Mouse (Mus musculus) c-Kit-positive CD71-positive TER-119-negative erythroid progenitor cells, embryonic 14.5 days (primary cell): ENCODE measurements around the gene Pigk.
A peak's percentile ranks its signal among the peaks of the same experiment; 100 is the strongest.

Experiments
- DNase-seq: peaks from one replicate; pipeline ENCODE4 v3.0.0-alpha.2; 2013; ENCODE audit warnings: low read depth

Pigk gene

GRCm38 (mm10) chr3:152733011-152733410 is 19.1 kb downstream of the Pigk start:
- no peak for DNase-seq

- DNase-seq: no peak
Observed at GRCm38 (mm10) chr3:152733513-152733912, 19.6 kb downstream of the Pigk start.

GRCm38 (mm10) chr3:152734100-152734499 is 20.2 kb downstream of the Pigk start:
- DNase-seq: no peak

- no peak for DNase-seq
Observed at GRCm38 (mm10) chr3:152735601-152736250, 21.8 kb downstream of the Pigk start.

GRCm38 (mm10) chr3:152744301-152744700 is 30.4 kb downstream of the Pigk start:
- no peak for DNase-seq

- no peak for DNase-seq
Observed at GRCm38 (mm10) chr3:152745611-152746010, 31.7 kb downstream of the Pigk start.

- peak; percentile 54 for DNase-seq
Observed at GRCm38 (mm10) chr3:152749461-152749871, 35.6 kb downstream of the Pigk start.

- peak; percentile 58 for DNase-seq
Observed at GRCm38 (mm10) chr3:152749881-152750280, 36.0 kb downstream of the Pigk start.

GRCm38 (mm10) chr3:152752911-152753310 is 39.0 kb downstream of the Pigk start:
- DNase-seq: no peak

- DNase-seq: no peak
Observed at GRCm38 (mm10) chr3:152753345-152753744, 39.4 kb downstream of the Pigk start.

GRCm38 (mm10) chr3:152753920-152754764 is 40.2 kb downstream of the Pigk start:
- no peak for DNase-seq

GRCm38 (mm10) chr3:152755515-152755914 is 41.6 kb downstream of the Pigk start:
- peak; percentile 47 for DNase-seq

GRCm38 (mm10) chr3:152756896-152757295 is 43.0 kb downstream of the Pigk start:
- no peak for DNase-seq

- peak; percentile 60 for DNase-seq
Observed at GRCm38 (mm10) chr3:152757464-152758393, 43.8 kb downstream of the Pigk start.

GRCm38 (mm10) chr3:152758500-152759032 is 44.7 kb downstream of the Pigk start:
- DNase-seq: no peak

GRCm38 (mm10) chr3:152761116-152761515 is 47.2 kb downstream of the Pigk start:
- peak; percentile 59 for DNase-seq

- no peak for DNase-seq
Observed at GRCm38 (mm10) chr3:152761661-152762060, 47.8 kb downstream of the Pigk start.

- peak; percentile 60 for DNase-seq
Observed at GRCm38 (mm10) chr3:152762302-152762701, 48.4 kb downstream of the Pigk start.

GRCm38 (mm10) chr3:152763139-152763882 is 49.4 kb downstream of the Pigk start:
- DNase-seq: no peak

- no peak for DNase-seq
Observed at GRCm38 (mm10) chr3:152764516-152765312, 50.8 kb downstream of the Pigk start.
